Mouse (Mus musculus) limb, embryonic 14.5 days (tissue): ENCODE results near the gene Slc9a5. TPM values are rescaled to one million over a fixed set of nuclear protein-coding genes. Genes with fewer than 3 reads are reported as not detected.

ENCODE experiments used
- ATAC-seq: fragments of 200-750 bp; cut with Nextera tagmentation; 2 replicates; pipeline ENCODE4 v1.8.0; 2017; ENCODE audit warnings: low read depth, moderate number of reproducible peaks, moderate TSS enrichment; ENCODE audit not compliant: low FRiP score
- DNase-seq: peaks from one replicate; pipeline ENCODE4 v3.0.0-alpha.2; 2015; ENCODE audit warnings: low spot score
- H3K27ac ChIP-seq: fragments of 300-500 bp; sonication (generic); replicated peaks from 2 replicates; pipeline ENCODE4 v1.5.1; 2014; ENCODE audit warnings: low read depth, mild to moderate bottlenecking, low read length, moderate library complexity, mixed read lengths
- H3K27me3 ChIP-seq: fragments of 300-500 bp; sonication (generic); 2 replicates; pipeline ENCODE4 v1.6.1; 2014; ENCODE audit warnings: low read length, mixed read lengths; ENCODE audit not compliant: control insufficient read depth, insufficient read depth
- H3K36me3 ChIP-seq: fragments of 300-500 bp; sonication (generic); 2 replicates; pipeline ENCODE4 v1.6.1; 2014; ENCODE audit warnings: mild to moderate bottlenecking, low read length, moderate library complexity, mixed read lengths; ENCODE audit not compliant: control insufficient read depth, insufficient read depth
- H3K4me1 ChIP-seq: fragments of 300-500 bp; sonication (generic); 2 replicates; pipeline ENCODE4 v1.6.1; 2014; ENCODE audit warnings: antibody characterized with exemption, low read length, mixed read lengths; ENCODE audit not compliant: control insufficient read depth, insufficient read depth
- H3K4me2 ChIP-seq: fragments of 300-500 bp; sonication (generic); replicated peaks from 2 replicates; pipeline ENCODE4 v1.6.1; 2014; ENCODE audit warnings: low read depth, mild to moderate bottlenecking, low read length, moderate library complexity; ENCODE audit not compliant: severe bottlenecking
- H3K4me3 ChIP-seq: fragments of 300-500 bp; sonication (generic); replicated peaks from 2 replicates; pipeline ENCODE4 v1.5.1; 2014; ENCODE audit warnings: low read length
- H3K9ac ChIP-seq: fragments of 300-500 bp; sonication (generic); 2 replicates; pipeline ENCODE4 v1.6.1; 2014; ENCODE audit warnings: mild to moderate bottlenecking, low read depth, low read length, moderate library complexity; ENCODE audit not compliant: severe bottlenecking
- H3K9me3 ChIP-seq: fragments of 300-500 bp; sonication (generic); 2 replicates; pipeline ENCODE4 v1.6.1; 2016; ENCODE audit warnings: low read length; ENCODE audit not compliant: control insufficient read depth
- POLR2A ChIP-seq: fragments of 200-500 bp; IDR thresholded peaks from 2 replicates; pipeline ENCODE4 v1.8.0; 2012; ENCODE audit warnings: inconsistent platforms, mild to moderate bottlenecking, moderate library complexity, borderline replicate concordance; ENCODE audit not compliant: insufficient read depth, insufficient read length; ENCODE audit errors: extremely low read depth
- WGBS: fragments of 180-500 bp; shearing (Covaris S2); extraction: QIAGEN DNeasy Blood & Tissue Kit; methylation state at CpG from one replicate; pipeline ENCODE4 v1.1.7; 2014; 5-methylcytosine and 5-hydroxymethylcytosine counted together
- polyA plus RNA-seq, 2 experiments: library from polyadenylated mRNA; depleted of rRNA in 1 of 2; stranded (reverse) in 1 of 2; unstranded in 1 of 2; fragments of >200 nt; fragmentation: Nextera tagmentation in 1 of 2; extraction: Ambion mirVana in 1 of 2; gene quantifications; 2 replicates each; pipeline versions ENCODE4 v1.2.1 to v1.2.3; 2012 to 2014

The Slc9a5 gene
- polyA plus RNA-seq, 2 experiments, result 5.6 to 43.5 TPM

DNA sequence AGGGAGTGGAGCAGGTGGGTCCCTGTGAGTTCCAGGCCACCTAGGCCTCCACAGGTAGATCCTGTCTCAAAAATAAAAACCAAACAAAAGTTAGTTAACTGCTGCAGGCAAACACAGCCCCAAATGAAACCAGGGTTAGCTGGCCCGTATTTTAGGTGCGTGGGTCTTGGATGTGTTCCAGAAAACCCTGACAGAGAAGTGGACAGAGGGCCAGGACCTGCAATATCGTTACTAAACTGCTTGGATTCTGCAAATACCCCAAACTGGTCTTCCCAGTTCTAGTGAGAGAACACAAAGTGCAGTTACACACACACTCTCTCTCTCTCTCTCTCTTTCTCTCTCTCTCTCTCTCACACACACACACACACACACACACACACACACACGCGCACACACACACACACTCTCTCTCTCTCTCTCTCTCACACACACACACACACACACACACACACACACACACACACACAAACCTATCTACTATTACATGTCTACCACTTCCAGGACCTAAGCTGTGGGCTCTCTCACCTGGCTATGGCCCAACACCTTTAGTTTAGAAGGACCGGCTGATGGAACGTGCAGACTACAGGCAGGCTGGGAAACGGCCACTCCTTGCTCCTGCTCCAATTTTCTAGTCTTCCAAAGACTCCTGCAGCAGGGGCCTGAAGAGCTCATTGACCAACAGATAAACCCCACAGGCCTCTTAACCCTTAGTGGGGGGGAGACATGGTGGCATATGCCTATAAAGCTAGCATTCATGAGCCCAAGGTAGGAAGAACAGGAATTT is 4.7 kb upstream of the Slc9a5 start:
- Histone ChIP-seq H3K9me3 (no peaks in the 10 kb centered on the region), H3K4me2 (no peak overlapping the region), H3K27me3 (no peaks in the 10 kb centered on the region), H3K36me3 (no peaks in the 10 kb centered on the region), H3K27ac (no peak overlapping the region), H3K4me3 (no peak overlapping the region), H3K9ac (no peak overlapping the region), H3K4me1 (peaks cover 16% of the 10 kb centered on the region)
- no peak for DNase-seq
- TF ChIP-seq POLR2A, result no peak
- ATAC-seq, result no peak
- WGBS, result 73% methylated on average over 7 of the region's 8 CpGs

GRCm38 (mm10) chr8:105345061-105345975 is 3.3 kb upstream of the Slc9a5 start:
- DNase-seq (no peak), ATAC-seq (no peak)
- H3K27ac ChIP-seq, result no peak overlapping the region
- peak overlapping the region; percentile 70; the same call in 1 of the 2 replicates for H3K4me2 ChIP-seq
- no peak for TF ChIP-seq POLR2A
- 60% methylated on average over 7 of the region's 7 CpGs for WGBS
- H3K27me3 ChIP-seq, result no peaks in the 10 kb centered on the region
- H3K9me3 ChIP-seq, result no peaks in the 10 kb centered on the region
- H3K4me1 ChIP-seq, result peaks cover 21% of the 10 kb centered on the region
- H3K9ac ChIP-seq, result no peak overlapping the region
- no peak overlapping the region for H3K4me3 ChIP-seq
- H3K36me3 ChIP-seq, result no peaks in the 10 kb centered on the region

- ATAC-seq (peak; percentile 2; the same call in 1 of the 2 replicates), DNase-seq (peak; percentile 20)
- Histone ChIP-seq H3K9me3 (no peaks in the 10 kb centered on the region), H3K4me3 (peak overlapping the region; percentile 68), H3K4me1 (peaks cover 16% of the 10 kb centered on the region), H3K9ac (peak overlapping the region; percentile 53), H3K27ac (peak overlapping the region; percentile 52), H3K4me2 (peak overlapping the region; percentile 70), H3K36me3 (no peaks in the 10 kb centered on the region), H3K27me3 (no peaks in the 10 kb centered on the region)
- TF ChIP-seq POLR2A, result no peak
- WGBS, result 2% methylated on average over 29 of the region's 34 CpGs
Observed at GRCm38 (mm10) chr8:105346611-105347427, 1.8 kb upstream of the Slc9a5 start.

DNA sequence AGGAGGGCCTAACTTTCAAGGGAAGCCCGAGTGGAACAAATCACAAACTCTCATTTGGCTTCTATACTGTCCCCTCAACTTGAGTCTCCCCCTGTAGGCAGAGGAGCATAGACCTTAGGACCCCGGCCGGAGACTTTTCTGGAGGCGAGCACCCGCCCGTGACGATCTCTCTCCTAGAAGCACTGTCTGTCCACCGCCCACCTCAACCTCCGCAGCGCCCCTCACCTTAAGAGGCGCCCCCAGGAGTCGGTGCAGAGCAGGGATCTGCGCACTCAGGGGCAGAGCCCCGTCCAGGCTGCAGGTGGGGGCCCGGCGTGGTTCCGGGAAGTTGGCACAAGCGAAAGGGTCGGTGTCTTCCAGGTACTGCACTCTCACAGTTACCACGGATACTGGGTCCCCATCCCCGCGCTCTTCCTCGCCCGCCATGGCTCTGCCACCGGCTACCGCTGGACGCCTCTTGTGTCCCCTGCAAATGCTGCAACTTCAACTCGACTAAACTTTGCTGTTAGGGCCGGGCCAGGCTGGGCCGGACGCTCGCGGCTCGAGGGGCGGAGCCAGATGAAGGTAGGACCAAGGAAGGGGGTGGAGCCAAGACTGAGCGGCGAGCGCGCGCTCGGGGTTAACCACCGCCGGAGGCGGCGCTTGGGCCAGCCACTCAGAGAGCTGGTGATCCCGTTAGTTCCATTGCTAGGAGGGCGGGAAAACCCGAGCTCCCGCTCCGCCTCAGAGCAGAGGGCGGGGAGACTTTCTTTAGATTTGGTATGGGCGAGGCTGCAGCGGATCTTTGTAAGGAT is 1.0 kb upstream of the Slc9a5 start, which contains the start of gene Fhod1:
TSS of gene Fhod1 (minus strand) at position 526 of the 794 bp plus-strand sequence.
- 3% methylated on average over 46 of the region's 53 CpGs for whole genome bisulfite sequencing
- 0 out of 2 replicates have a peak, but pooled peaks have one; percentile 58 for TF ChIP-seq POLR2A
- Histone ChIP-seq H3K4me3 (peak within 1 kb of the TSS; percentile 68), H3K27me3 (no peaks in the 10 kb centered on the region), H3K9ac (peak within 1 kb of the TSS; percentile 70), H3K27ac (peak within 1 kb of the TSS; percentile 76), H3K4me1 (peaks cover 16% of the 10 kb centered on the region), H3K4me2 (peak within 1 kb of the TSS; percentile 70), H3K9me3 (no peaks in the 10 kb centered on the region), H3K36me3 (no peaks in the 10 kb centered on the region)
- DNase-seq (peak; percentile 99), ATAC-seq (peak; percentile 90)
